Mouse (Mus musculus) retina, embryonic 14.5 days (tissue): ENCODE measurements around the gene Ace2.

Source experiments
- DNase-seq: peaks from one replicate; pipeline ENCODE4 v3.0.0-alpha.2; 2015; ENCODE audit warnings: low spot score

The Ace2 gene

DNA sequence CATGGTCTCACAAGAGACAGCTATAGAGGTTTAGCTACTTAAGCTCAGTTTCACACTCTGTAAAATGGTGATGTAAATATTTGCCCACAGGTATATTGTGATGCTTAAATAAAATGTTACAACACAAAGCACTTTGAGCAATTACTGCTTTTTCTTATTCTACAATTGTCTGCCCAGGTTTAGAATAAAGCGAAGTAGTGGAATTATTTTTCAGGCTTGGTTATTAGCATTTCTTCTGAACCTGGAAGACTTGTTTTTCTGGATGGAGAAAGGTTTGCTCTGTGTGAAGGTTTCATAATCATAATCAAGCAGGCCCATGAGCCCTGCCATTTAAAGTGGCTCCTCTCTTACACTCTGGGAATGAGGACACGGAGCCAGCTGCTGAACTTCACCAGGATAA is at the start of gene Ace2:
TSS of gene Ace2 (plus strand) at position 301 of the 400 bp plus-strand sequence.
- no peak for DNase-seq

DNA sequence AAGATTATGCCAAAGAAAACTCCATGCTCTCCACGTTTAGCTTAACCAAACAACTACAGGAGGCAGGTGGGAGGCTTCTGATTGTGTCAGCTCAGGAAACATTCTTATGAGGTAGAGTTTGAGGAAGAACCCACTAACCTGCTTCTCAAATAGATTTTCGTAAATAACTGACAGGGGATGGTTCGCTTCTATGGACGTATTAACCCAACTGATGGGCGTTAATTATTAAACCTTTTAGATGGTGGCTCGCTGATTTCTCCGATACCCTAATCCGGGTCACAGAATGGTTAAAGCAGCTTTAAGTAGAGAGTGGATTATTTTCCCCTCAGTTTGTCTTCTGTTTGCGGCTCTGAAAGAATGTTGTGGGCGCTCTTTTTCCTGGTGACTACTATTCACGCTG is 49.2 kb upstream of the Ace2 start:
- no peak for DNase-seq

- DNase-seq, result no peak
Measured at GRCm38 (mm10) chrX:164092300-164093169, 46.6 kb upstream of the Ace2 start.

GRCm38 (mm10) chrX:164093435-164093834 is 45.7 kb upstream of the Ace2 start:
- no peak for DNase-seq

DNA sequence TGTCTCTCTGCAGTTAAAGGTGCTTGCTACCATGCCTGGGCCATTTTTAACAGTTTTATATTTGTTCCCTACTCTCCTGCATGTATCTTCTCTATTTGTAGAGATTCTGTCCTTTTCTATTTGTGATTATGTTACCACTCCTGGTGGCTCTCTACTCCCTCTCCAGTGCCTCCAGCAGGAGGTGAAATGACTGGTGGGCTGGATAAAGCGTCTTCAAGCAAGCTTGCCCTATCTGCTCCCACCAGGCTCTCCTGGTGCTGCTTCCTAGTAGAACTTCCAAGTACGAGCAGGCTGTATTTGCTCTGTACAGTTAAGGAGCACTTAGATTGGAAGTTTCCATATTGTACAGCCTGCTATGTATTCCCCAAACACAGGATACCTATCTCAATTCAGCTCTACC is 43.3 kb upstream of the Ace2 start:
- DNase-seq, result no peak

DNA sequence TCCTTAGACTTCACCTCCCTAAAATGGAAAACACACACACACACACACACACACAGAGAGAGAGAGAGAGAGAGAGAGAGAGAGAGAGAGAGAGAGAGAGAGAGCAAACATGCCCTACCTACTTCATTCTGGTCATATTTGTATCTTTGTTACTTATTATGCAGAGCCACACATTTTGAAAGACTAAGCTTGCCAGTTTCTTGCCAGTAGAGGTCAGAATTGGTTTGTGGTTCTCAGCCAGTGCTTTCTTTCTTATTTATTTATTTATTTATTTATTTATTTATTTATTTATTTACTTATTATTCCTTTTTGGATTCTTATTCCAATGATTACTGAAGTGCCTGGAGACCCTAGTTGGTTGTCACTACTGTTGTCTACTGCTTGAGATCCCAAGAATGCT is 37.6 kb upstream of the Ace2 start:
- no peak for DNase-seq

DNA sequence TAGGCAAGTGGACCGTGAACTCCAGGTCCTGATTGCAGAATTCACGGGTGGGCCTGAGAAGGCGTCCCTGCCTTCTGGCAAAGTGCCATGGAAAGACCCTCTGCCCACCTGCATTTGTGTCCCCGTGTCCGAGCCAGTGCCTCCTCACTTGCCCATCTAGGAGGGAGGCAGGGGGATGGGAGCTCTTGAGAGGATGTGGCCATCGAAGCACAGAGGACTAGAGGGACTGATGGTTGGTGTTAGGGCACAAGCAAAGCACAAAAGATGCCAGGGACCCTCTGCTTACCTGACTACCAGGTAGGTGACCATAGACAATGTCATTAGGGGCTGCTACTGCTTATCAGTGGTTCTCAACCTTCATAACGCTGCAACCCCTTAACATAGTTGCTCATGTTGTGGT is 36.9 kb upstream of the Ace2 start:
- no peak for DNase-seq

DNA sequence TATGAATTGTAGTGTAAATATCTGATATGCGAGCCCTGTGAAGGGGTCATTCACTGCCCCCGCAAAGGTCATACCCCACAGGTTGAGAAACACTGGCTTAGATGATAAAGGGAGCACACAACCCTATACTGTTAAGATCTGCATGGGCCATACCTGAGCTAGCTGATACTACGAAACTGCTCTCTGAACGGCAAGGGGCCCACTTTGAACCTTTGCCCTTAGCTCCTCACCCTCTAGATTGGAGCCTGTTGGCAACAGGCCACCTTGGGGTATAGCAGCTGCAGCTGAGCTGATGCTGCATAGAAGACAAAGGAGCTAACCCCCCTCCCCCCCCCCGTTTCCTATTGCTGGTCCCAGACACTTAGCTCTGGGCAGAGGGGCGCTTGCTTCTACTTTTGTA is 36.5 kb upstream of the Ace2 start:
- DNase-seq, result no peak

DNA sequence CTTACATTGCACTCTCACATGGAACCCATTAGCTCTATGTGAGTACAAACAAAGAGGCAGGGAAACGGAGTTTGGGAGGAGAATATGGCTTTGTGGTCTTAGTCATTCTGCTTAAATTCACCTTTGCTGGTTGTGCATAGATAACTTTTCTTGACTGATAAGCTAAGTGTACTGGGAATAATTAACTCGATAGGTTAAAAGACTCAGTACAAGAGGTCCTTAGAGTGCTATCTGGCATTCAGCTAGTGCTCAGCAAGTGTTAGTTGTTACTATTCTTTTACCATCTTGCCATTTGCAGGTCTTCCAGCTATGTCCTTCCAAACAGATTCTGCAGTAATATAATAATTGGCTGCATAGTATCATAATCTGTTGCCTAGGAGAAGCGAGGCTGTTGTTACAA is 28.0 kb upstream of the Ace2 start:
- DNase-seq, result no peak

DNA sequence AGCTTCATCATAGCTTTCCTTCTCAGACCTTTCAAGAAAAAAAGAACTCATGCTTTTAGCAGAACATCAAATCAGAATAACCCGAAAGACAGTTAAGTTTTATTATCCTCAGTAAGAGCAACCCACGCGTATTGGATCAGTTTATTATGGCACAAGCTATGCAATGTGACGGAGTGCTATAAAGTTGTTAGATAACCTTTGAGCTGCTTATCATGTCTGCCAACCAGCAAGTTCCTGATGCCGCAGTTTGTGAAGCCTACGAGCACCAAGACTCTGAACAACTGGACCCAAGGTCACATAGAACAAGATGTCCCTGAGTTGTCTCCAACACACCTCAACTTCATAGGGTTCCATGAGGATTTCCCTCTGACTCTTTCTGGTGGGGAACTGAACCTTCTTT is 25.4 kb upstream of the Ace2 start:
- no peak for DNase-seq

GRCm38 (mm10) chrX:164123942-164124341 is 15.2 kb upstream of the Ace2 start:
- no peak for DNase-seq

DNA sequence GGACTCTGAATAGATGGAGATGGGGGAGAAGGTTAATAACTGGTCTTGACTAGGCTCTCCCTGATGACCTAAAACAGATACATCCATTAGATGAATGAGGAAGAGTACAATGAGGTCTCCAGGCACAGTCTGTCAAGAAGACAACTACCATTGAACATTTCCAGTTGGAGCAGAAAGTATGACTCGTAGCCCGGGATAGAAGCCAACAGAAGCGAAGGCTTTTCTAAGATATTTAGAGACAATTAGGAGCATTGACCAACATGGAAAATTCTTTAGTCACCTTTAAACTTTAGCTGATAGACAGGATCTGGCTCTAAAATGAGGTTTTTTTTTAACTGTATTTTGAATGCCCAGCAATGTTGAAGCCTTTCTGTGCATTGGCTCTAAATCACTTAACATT is 5.6 kb upstream of the Ace2 start:
- DNase-seq, result no peak

- DNase-seq, result no peak
Measured at GRCm38 (mm10) chrX:164135304-164135818, 3.8 kb upstream of the Ace2 start.

- DNase-seq, result no peak
Measured at GRCm38 (mm10) chrX:164145463-164146250, 6.5 kb downstream of the Ace2 start.

DNA sequence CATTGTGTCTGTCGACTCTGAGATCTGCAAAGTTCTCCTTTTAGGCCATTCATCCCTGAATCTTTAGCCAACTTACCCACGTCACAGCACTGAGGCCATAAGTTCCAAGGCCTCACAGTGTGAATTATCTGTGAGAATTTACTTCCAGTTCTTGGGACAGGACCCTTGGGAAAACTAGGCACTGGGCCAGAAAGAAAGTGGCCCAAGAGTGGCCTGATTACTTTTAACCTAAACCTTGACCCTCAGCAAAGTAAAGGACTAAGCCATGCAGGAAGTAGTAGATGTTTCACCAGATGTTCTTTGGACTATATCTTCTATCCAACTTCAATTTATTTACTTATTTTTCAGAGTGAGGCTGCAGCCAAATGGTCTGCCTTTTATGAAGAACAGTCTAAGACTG is 13.6 kb downstream of the Ace2 start:
- DNase-seq, result no peak

DNA sequence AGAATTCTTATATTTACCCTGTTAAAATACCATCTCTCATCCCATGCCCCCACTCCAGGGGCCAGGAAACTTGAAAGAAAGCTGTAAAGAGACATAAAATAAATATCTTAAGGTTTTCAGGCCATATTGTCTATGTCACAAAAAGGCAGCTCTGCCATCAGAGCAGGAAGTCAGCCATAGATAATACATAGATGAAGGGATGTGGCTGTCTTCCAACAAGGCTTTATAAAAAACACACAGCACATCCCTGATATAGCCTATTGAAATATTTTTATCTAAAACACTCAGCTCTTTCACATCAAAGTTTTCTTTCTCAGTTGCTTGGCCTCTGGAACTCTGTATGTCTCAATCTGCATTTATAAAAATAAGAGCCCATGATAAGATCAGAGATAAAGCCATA is 14.5 kb downstream of the Ace2 start:
- no peak for DNase-seq

DNA sequence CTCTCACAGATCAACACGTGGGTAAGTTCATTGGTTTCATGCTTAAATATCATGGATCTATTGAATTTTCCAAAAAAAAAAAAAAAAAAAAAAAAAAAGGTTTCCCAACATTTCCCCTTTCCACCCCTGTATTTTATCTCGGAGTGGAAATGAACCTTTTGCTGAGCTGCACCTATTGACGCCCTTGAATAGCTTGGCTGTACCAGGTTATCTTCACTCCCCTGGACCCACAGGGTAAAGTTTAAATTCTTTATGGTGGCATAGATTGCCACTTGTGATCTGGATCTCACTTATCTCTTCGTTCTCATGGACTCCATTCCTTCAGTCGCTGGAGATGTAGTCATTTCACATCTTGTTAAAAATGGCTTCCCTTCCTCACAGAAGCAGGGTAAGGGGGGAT is 15.5 kb downstream of the Ace2 start:
- no peak for DNase-seq

GRCm38 (mm10) chrX:164164681-164165080 is 25.5 kb downstream of the Ace2 start:
- DNase-seq, result no peak

DNA sequence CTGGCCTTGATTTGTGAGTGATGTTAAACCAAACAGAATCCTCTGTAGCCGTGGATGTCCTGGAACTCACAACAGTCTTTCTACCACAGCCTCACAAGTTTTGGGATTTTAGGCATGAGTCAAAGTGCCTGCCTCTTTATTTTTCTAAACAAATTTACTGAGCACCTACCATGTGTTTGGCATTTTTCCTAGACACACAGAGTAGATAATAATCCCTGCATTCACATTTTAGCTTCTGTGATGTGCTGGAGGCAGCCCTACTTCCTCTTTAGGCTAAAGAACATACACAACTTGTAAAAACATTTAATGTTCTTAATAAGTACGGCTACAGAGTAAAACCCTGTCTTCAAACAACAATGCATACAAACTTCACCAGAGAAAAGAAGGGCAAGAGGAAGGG is 31.9 kb downstream of the Ace2 start:
- DNase-seq, result no peak

GRCm38 (mm10) chrX:164173880-164174279 is 34.7 kb downstream of the Ace2 start:
- no peak for DNase-seq

- peak; percentile 4 for DNase-seq
Measured at GRCm38 (mm10) chrX:164175311-164175710, 36.2 kb downstream of the Ace2 start.

DNA sequence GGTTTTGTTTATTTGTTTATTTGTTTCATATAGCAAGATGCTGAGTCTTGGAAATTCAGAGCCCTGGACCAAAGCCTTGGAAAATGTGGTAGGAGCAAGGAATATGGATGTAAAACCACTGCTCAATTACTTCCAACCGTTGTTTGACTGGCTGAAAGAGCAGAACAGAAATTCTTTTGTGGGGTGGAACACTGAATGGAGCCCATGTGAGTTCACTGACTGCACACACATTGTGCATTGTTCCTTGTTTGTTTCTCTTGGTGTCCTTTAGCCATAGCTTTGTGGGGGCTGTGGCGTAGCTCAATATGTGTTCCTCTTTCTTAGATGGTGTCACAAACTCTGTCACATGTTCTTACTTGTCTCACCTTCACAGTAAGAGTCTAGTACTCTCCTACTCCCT is 36.6 kb downstream of the Ace2 start:
- DNase-seq, result peak; percentile 3

GRCm38 (mm10) chrX:164178856-164179255 is 39.7 kb downstream of the Ace2 start:
- no peak for DNase-seq
